Mouse (Mus musculus) limb, embryonic 14.5 days (tissue): ENCODE measurements around the gene Il19. TPM values are rescaled to one million over a fixed set of nuclear protein-coding genes. Genes with fewer than 3 reads are reported as not detected.

Experiments used
- ATAC-seq: fragments of 200-750 bp; cut with Nextera tagmentation; 2 replicates; pipeline ENCODE4 v1.8.0; 2017; ENCODE audit warnings: low read depth, moderate number of reproducible peaks, moderate TSS enrichment; ENCODE audit not compliant: low FRiP score
- DNase-seq: peaks from one replicate; pipeline ENCODE4 v3.0.0-alpha.2; 2015; ENCODE audit warnings: low spot score
- H3K27ac ChIP-seq: fragments of 300-500 bp; sonication (generic); replicated peaks from 2 replicates; pipeline ENCODE4 v1.5.1; 2014; ENCODE audit warnings: low read depth, mild to moderate bottlenecking, low read length, moderate library complexity, mixed read lengths
- H3K27me3 ChIP-seq: fragments of 300-500 bp; sonication (generic); 2 replicates; pipeline ENCODE4 v1.6.1; 2014; ENCODE audit warnings: low read length, mixed read lengths; ENCODE audit not compliant: control insufficient read depth, insufficient read depth
- H3K36me3 ChIP-seq: fragments of 300-500 bp; sonication (generic); 2 replicates; pipeline ENCODE4 v1.6.1; 2014; ENCODE audit warnings: mild to moderate bottlenecking, low read length, moderate library complexity, mixed read lengths; ENCODE audit not compliant: control insufficient read depth, insufficient read depth
- H3K4me1 ChIP-seq: fragments of 300-500 bp; sonication (generic); 2 replicates; pipeline ENCODE4 v1.6.1; 2014; ENCODE audit warnings: antibody characterized with exemption, low read length, mixed read lengths; ENCODE audit not compliant: control insufficient read depth, insufficient read depth
- H3K4me2 ChIP-seq: fragments of 300-500 bp; sonication (generic); replicated peaks from 2 replicates; pipeline ENCODE4 v1.6.1; 2014; ENCODE audit warnings: low read depth, mild to moderate bottlenecking, low read length, moderate library complexity; ENCODE audit not compliant: severe bottlenecking
- H3K4me3 ChIP-seq: fragments of 300-500 bp; sonication (generic); replicated peaks from 2 replicates; pipeline ENCODE4 v1.5.1; 2014; ENCODE audit warnings: low read length
- H3K9ac ChIP-seq: fragments of 300-500 bp; sonication (generic); 2 replicates; pipeline ENCODE4 v1.6.1; 2014; ENCODE audit warnings: mild to moderate bottlenecking, low read depth, low read length, moderate library complexity; ENCODE audit not compliant: severe bottlenecking
- H3K9me3 ChIP-seq: fragments of 300-500 bp; sonication (generic); 2 replicates; pipeline ENCODE4 v1.6.1; 2016; ENCODE audit warnings: low read length; ENCODE audit not compliant: control insufficient read depth
- POLR2A ChIP-seq: fragments of 200-500 bp; IDR thresholded peaks from 2 replicates; pipeline ENCODE4 v1.8.0; 2012; ENCODE audit warnings: inconsistent platforms, mild to moderate bottlenecking, moderate library complexity, borderline replicate concordance; ENCODE audit not compliant: insufficient read depth, insufficient read length; ENCODE audit errors: extremely low read depth
- WGBS: fragments of 180-500 bp; shearing (Covaris S2); extraction: QIAGEN DNeasy Blood & Tissue Kit; methylation state at CpG from one replicate; pipeline ENCODE4 v1.1.7; 2014; 5-methylcytosine and 5-hydroxymethylcytosine counted together
- polyA plus RNA-seq, 2 experiments: library from polyadenylated mRNA; depleted of rRNA in 1 of 2; stranded (reverse) in 1 of 2; unstranded in 1 of 2; fragments of >200 nt; fragmentation: Nextera tagmentation in 1 of 2; extraction: Ambion mirVana in 1 of 2; gene quantifications; 2 replicates each; pipeline versions ENCODE4 v1.2.1 to v1.2.3; 2012 to 2014

Il19 gene
- polyA plus RNA-seq (2012; rRNA removed) (0.09 and 0.20 TPM in 2 replicates), polyA plus RNA-seq (2014; fragmentation: Nextera tagmentation; extraction: Ambion mirVana) (not detected in 2 replicates)

- DNase-seq (no peak), ATAC-seq (no peak)
- peaks cover 3% of the 10 kb centered on the region; the same call in 1 of the 2 replicates for H3K4me1 ChIP-seq
- no peak for TF ChIP-seq POLR2A
- no peak within 1 kb of the TSS for H3K27ac ChIP-seq
- 51% methylated on average over 4 of the region's 4 CpGs for WGBS
- no peak within 1 kb of the TSS for H3K4me3 ChIP-seq
- H3K4me2 ChIP-seq = no peak within 1 kb of the TSS
- no peaks in the 10 kb centered on the region for H3K36me3 ChIP-seq
- H3K9ac ChIP-seq = no peak within 1 kb of the TSS
- no peaks in the 10 kb centered on the region for H3K9me3 ChIP-seq
- no peaks in the 10 kb centered on the region for H3K27me3 ChIP-seq
Measured at GRCm38 (mm10) chr1:130940065-130940687, at the start of gene Il19. Gene Il19, minus strand, starts transcription at chr1:130940115.

- H3K4me1 ChIP-seq = no peaks in the 10 kb centered on the region
- H3K4me3 ChIP-seq = no peak overlapping the region
- DNase-seq = no peak
- ATAC-seq = no peak
- H3K9me3 ChIP-seq = no peaks in the 10 kb centered on the region
- H3K4me2 ChIP-seq = no peak overlapping the region
- H3K27ac ChIP-seq = no peak overlapping the region
- TF ChIP-seq POLR2A = no peak
- no peaks in the 10 kb centered on the region for H3K27me3 ChIP-seq
- 91% methylated on average over 3 of the region's 3 CpGs for WGBS
- no peak overlapping the region for H3K9ac ChIP-seq
- no peaks in the 10 kb centered on the region for H3K36me3 ChIP-seq
Measured at GRCm38 (mm10) chr1:130989331-130989730, 49.4 kb upstream of the Il19 start.

GRCm38 (mm10) chr1:130987418-130987817, 47.5 kb upstream of the Il19 start:
- Histone ChIP-seq H3K4me2 (no peak overlapping the region), H3K9ac (no peak overlapping the region), H3K4me1 (no peaks in the 10 kb centered on the region), H3K36me3 (no peaks in the 10 kb centered on the region), H3K27ac (no peak overlapping the region), H3K4me3 (no peak overlapping the region), H3K9me3 (no peaks in the 10 kb centered on the region), H3K27me3 (no peaks in the 10 kb centered on the region)
- DNase-seq = no peak
- ATAC-seq = no peak
- no peak for TF ChIP-seq POLR2A

GRCm38 (mm10) chr1:130987001-130987400, 47.1 kb upstream of the Il19 start:
- Histone ChIP-seq H3K4me3 (no peak overlapping the region), H3K4me1 (no peaks in the 10 kb centered on the region), H3K4me2 (no peak overlapping the region), H3K9ac (no peak overlapping the region), H3K9me3 (no peaks in the 10 kb centered on the region), H3K36me3 (no peaks in the 10 kb centered on the region), H3K27me3 (no peaks in the 10 kb centered on the region), H3K27ac (no peak overlapping the region)
- no peak for TF ChIP-seq POLR2A
- DNase-seq (no peak), ATAC-seq (no peak)
- WGBS = 84% methylated on average over 5 of the region's 5 CpGs

- Histone ChIP-seq H3K27ac (no peak overlapping the region), H3K9me3 (no peaks in the 10 kb centered on the region), H3K4me2 (no peak overlapping the region), H3K36me3 (no peaks in the 10 kb centered on the region), H3K4me3 (no peak overlapping the region), H3K27me3 (no peaks in the 10 kb centered on the region), H3K9ac (no peak overlapping the region), H3K4me1 (no peaks in the 10 kb centered on the region)
- DNase-seq = no peak
- 66% methylated on average over 7 of the region's 7 CpGs for WGBS
- no peak for ATAC-seq
- TF ChIP-seq POLR2A = no peak
Measured at GRCm38 (mm10) chr1:130984441-130984840, 44.5 kb upstream of the Il19 start.
